Mouse (Mus musculus) kidney, embryonic 14.5 days (tissue): ENCODE measurements around the gene Irf2bpl. TPM values are rescaled to one million over a fixed set of nuclear protein-coding genes. Genes with fewer than 3 reads are reported as not detected.

Source experiments
- ATAC-seq: fragments of 200-750 bp; cut with Nextera tagmentation; 2 replicates; pipeline ENCODE4 v1.8.0; 2017; ENCODE audit warnings: moderate number of reproducible peaks, mild to moderate bottlenecking, moderate TSS enrichment, moderate library complexity; ENCODE audit not compliant: low FRiP score, low TSS enrichment
- H3K27ac ChIP-seq: fragments of 300-500 bp; sonication (generic); 2 replicates; pipeline ENCODE4 v1.5.1; 2014; ENCODE audit warnings: low read depth, mild to moderate bottlenecking, low read length, moderate library complexity, mixed read lengths
- H3K27me3 ChIP-seq: fragments of 300-500 bp; sonication (generic); 2 replicates; pipeline ENCODE4 v1.6.1; 2014; ENCODE audit warnings: mild to moderate bottlenecking, low read length; ENCODE audit not compliant: control insufficient read depth, insufficient read depth
- H3K36me3 ChIP-seq: fragments of 300-500 bp; sonication (generic); 2 replicates; pipeline ENCODE4 v1.6.1; 2014; ENCODE audit warnings: low read length, mixed read lengths; ENCODE audit not compliant: control insufficient read depth, insufficient read depth
- H3K4me1 ChIP-seq: fragments of 300-500 bp; sonication (generic); 2 replicates; pipeline ENCODE4 v1.6.1; 2014; ENCODE audit warnings: low read length, mixed read lengths; ENCODE audit not compliant: control insufficient read depth, insufficient read depth
- H3K4me2 ChIP-seq: fragments of 300-500 bp; sonication (generic); replicated peaks from 2 replicates; pipeline ENCODE4 v1.6.1; 2014; ENCODE audit warnings: low read depth, mild to moderate bottlenecking, low read length
- H3K4me3 ChIP-seq: fragments of 300-500 bp; sonication (generic); 2 replicates; pipeline ENCODE4 v1.5.1; 2014; ENCODE audit warnings: mild to moderate bottlenecking, low read length
- H3K9ac ChIP-seq: fragments of 300-500 bp; sonication (generic); 2 replicates; pipeline ENCODE4 v1.6.1; 2014; ENCODE audit warnings: low read depth, mild to moderate bottlenecking, low read length, moderate library complexity
- H3K9me3 ChIP-seq: fragments of 300-500 bp; sonication (generic); 2 replicates; pipeline ENCODE4 v1.6.1; 2016; ENCODE audit warnings: low read length; ENCODE audit not compliant: control insufficient read depth
- WGBS: fragments of 180-500 bp; shearing (Covaris S2); extraction: QIAGEN DNeasy Blood & Tissue Kit; methylation state at CpG from one replicate; pipeline ENCODE4 v1.1.7; 2014; 5-methylcytosine and 5-hydroxymethylcytosine counted together
- polyA plus RNA-seq: library from polyadenylated mRNA; unstranded; fragments of >200 nt; fragmentation: Nextera tagmentation; extraction: Ambion mirVana; gene quantifications from 2 replicates; pipeline ENCODE4 v1.2.1, GENCODE M21; 2014

The Irf2bpl gene
- polyA plus RNA-seq, 1 experiment from 2014 or later = 34.8 TPM

- H3K9me3 ChIP-seq = no peaks in the 10 kb centered on the region
- H3K4me3 ChIP-seq = no peak overlapping the region
- H3K27ac ChIP-seq = no peak overlapping the region
- no peaks in the 10 kb centered on the region for H3K27me3 ChIP-seq
- H3K4me2 ChIP-seq = no peak overlapping the region
- no peaks in the 10 kb centered on the region for H3K36me3 ChIP-seq
- ATAC-seq = no peak
- H3K4me1 ChIP-seq = peaks cover 15% of the 10 kb centered on the region
- H3K9ac ChIP-seq = no peak overlapping the region
- 79% methylated on average over 11 of the region's 11 CpGs for WGBS
Measured at GRCm38 (mm10) chr12:86903828-86904806, 19.5 kb upstream of the Irf2bpl start.

DNA sequence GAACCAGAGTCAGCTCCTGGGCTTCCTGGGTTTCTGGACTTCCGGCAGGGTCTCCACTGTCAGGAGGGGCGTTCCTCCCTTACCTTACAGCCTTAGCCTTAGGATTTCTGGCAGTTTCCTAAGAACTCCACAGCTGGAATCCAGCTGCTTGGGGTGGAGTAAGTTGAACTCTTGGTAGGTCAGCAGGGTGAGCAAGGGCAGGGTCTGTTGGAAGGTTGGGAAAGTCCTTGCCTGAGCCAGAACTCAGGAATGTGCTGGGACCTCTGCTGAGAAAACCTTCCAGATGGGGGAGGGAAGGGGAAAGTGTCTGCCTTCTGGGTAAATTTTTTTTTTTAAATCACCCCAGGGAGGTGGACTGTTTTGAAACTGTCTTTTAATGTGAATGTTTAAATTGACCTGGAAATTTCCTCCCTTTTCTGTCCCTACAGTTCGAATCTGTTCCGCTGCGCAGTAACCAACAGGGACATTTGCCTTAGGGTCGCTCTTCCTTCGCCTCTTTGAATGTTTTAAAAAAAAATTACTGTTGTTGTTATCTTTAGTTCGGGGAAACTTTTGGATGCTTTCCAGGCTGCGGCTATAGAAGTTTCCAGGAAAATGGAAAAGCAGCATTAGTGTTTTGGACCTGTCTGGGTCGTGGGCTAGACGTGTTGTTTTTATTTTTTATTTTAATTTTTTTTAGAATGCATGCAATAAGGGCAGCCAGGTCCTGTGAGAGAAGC is 15.0 kb upstream of the Irf2bpl start:
- Histone ChIP-seq H3K36me3 (no peaks in the 10 kb centered on the region), H3K4me3 (no peak overlapping the region), H3K27ac (peak overlapping the region; percentile 81), H3K4me1 (peaks cover 55% of the 10 kb centered on the region), H3K27me3 (no peaks in the 10 kb centered on the region), H3K9ac (no peak overlapping the region), H3K4me2 (no peak overlapping the region), H3K9me3 (no peaks in the 10 kb centered on the region)
- peak; percentile 56; the same call in 1 of the 2 replicates for ATAC-seq
- 48% methylated on average over 11 of the region's 11 CpGs for WGBS

DNA sequence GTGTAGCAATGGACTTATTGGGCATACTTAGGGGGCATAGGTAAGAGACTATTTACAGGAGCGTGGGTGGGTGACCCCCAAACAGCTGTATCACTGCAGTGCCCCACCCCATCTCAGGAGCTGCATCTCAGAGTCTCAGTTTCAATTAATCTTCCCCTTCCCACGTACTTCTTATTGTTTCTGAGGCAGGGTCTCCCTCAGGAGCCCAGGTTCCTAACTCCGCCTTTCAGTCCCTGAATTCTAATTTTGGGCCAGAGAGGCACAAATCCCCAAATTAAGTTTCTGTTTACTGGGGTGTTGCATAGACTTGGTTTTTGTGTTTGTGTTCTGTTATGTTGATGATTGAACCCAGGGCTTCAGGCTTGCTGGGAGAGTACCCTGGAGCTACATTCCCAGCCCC is 13.8 kb upstream of the Irf2bpl start:
- 0 out of 2 replicates have a peak overlapping the region, but pooled peaks have one; percentile 39 for H3K27ac ChIP-seq
- 74% methylated on average over 3 of the region's 3 CpGs for WGBS
- no peak for ATAC-seq
- peaks cover 61% of the 10 kb centered on the region for H3K4me1 ChIP-seq
- no peaks in the 10 kb centered on the region for H3K9me3 ChIP-seq
- no peak overlapping the region for H3K4me3 ChIP-seq
- H3K27me3 ChIP-seq = no peaks in the 10 kb centered on the region
- no peak overlapping the region for H3K4me2 ChIP-seq
- H3K9ac ChIP-seq = no peak overlapping the region
- no peaks in the 10 kb centered on the region for H3K36me3 ChIP-seq

- peaks cover 67% of the 10 kb centered on the region for H3K4me1 ChIP-seq
- WGBS = 63% methylated on average over 7 of the region's 7 CpGs
- H3K27me3 ChIP-seq = no peaks in the 10 kb centered on the region
- no peak overlapping the region for H3K4me3 ChIP-seq
- H3K9ac ChIP-seq = no peak overlapping the region
- H3K9me3 ChIP-seq = no peaks in the 10 kb centered on the region
- no peak overlapping the region for H3K4me2 ChIP-seq
- peak overlapping the region; percentile 97; the same call in 1 of the 2 replicates for H3K27ac ChIP-seq
- H3K36me3 ChIP-seq = no peaks in the 10 kb centered on the region
- ATAC-seq = no peak
Measured at GRCm38 (mm10) chr12:86897769-86898273, 13.2 kb upstream of the Irf2bpl start.

DNA sequence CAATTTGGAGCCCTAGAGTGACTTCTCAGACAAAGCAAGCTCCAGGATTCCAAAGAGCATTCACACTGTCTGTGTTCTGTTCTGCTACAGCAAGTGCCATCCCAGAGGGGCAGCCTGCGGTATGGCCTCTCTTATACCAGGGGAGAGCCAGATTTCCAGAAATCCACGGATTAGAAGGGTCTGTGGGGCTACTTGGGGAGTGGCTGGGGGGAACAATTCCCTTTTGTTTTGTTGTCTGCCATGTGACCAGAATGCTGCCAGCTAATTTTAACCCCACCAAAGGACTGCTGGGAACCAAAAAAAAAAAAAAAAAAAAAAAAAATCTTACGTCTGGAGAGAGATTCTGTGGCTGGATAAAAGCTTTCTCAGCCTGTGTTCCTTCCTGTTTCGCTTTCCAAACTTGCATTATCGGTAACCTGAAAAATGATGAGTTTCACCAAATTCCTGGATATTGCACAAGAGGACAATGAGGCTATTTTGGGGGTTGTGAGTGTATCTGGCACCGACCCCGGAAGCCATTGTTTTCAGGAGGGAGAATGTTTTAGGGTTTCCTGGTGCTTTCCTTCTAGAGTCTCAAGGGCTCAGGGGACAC is 12.4 kb upstream of the Irf2bpl start:
- no peaks in the 10 kb centered on the region for H3K9me3 ChIP-seq
- H3K4me3 ChIP-seq = no peak overlapping the region
- 41% methylated on average over 7 of the region's 7 CpGs for WGBS
- no peaks in the 10 kb centered on the region for H3K27me3 ChIP-seq
- H3K4me1 ChIP-seq = peaks cover 73% of the 10 kb centered on the region
- peak overlapping the region; percentile 97; the same call in 1 of the 2 replicates for H3K27ac ChIP-seq
- no peak for ATAC-seq
- H3K4me2 ChIP-seq = no peak overlapping the region
- H3K36me3 ChIP-seq = no peaks in the 10 kb centered on the region
- H3K9ac ChIP-seq = no peak overlapping the region

GRCm38 (mm10) chr12:86896441-86896890 is 11.9 kb upstream of the Irf2bpl start:
- no peaks in the 10 kb centered on the region for H3K9me3 ChIP-seq
- H3K4me1 ChIP-seq = peaks cover 78% of the 10 kb centered on the region
- no peak for ATAC-seq
- no peaks in the 10 kb centered on the region for H3K27me3 ChIP-seq
- H3K9ac ChIP-seq = 0 out of 2 replicates have a peak overlapping the region, but pooled peaks have one; percentile 40
- WGBS = 32% methylated on average over 7 of the region's 7 CpGs
- H3K36me3 ChIP-seq = no peaks in the 10 kb centered on the region
- H3K4me2 ChIP-seq = no peak overlapping the region
- H3K27ac ChIP-seq = peak overlapping the region; percentile 97
- no peak overlapping the region for H3K4me3 ChIP-seq

DNA sequence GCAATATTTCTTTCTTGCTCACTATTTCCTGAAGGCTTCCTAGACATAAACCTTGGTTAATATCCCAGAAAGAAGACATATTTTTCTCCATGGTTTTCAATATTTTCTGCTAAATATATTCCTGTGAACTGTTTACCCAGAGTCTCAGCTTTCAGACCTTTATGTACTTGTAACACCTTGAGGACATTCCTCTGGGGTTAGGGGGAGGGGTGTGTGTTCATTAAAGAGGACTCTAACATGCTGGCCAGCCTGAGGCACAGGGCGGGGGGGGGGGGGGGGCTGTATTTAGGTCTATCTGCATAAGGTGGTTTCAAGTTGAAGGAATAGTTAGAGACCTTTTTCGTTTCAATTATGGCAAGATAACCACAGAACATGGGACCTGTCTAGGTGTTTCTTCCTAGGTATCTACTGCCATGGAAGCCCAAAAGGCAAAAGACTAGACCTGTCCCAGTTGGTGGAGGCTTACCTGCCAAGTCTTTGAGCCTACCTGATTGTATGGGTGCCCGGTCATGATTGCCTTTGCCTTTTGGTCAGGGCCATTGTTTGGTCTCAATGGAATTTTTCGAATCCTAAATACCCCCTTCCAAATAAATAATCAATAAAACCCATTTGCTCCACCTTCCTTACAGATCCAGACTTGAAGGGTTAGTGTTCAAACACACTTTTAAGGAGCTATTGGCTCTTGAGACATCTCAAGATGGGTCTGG is 11.3 kb upstream of the Irf2bpl start:
- Histone ChIP-seq H3K27me3 (no peaks in the 10 kb centered on the region), H3K4me1 (peaks cover 84% of the 10 kb centered on the region), H3K4me3 (no peak overlapping the region), H3K36me3 (no peaks in the 10 kb centered on the region), H3K9ac (no peak overlapping the region), H3K27ac (peak overlapping the region; percentile 97), H3K4me2 (peak overlapping the region; percentile 57), H3K9me3 (no peaks in the 10 kb centered on the region)
- 49% methylated on average over 3 of the region's 4 CpGs for WGBS
- ATAC-seq = no peak

- H3K9ac ChIP-seq = peak overlapping the region; percentile 54; the same call in 1 of the 2 replicates
- WGBS = 1% methylated on average over 12 of the region's 12 CpGs
Measured at GRCm38 (mm10) chr12:86894841-86895428, 10.3 kb upstream of the Irf2bpl start.

More at GRCm38 (mm10) chr12:86894841-86895428, 10.3 kb upstream of the Irf2bpl start:
- Histone ChIP-seq H3K4me1 (peaks cover 86% of the 10 kb centered on the region), H3K27me3 (no peaks in the 10 kb centered on the region), H3K36me3 (no peaks in the 10 kb centered on the region), H3K4me3 (peak overlapping the region; percentile 29), H3K4me2 (peak overlapping the region; percentile 57), H3K9me3 (no peaks in the 10 kb centered on the region), H3K27ac (peak overlapping the region; percentile 97)
- ATAC-seq = peak; percentile 8
